Mouse (Mus musculus) yolk sac, embryonic 10.5 days (tissue): ENCODE measurements around the gene Tbcb.
A peak's percentile ranks its signal among the peaks of the same experiment; 100 is the strongest.
"Not testable (repeated sequence)": the region's sequence is repeated elsewhere in the genome, so short reads cannot be mapped to it uniquely, and the experiment has no call there.

Source experiments
- DNase-seq: peaks from one replicate; pipeline ENCODE4 v3.0.0-alpha.2; 2017; ENCODE audit warnings: low spot score

The Tbcb gene

GRCm38 (mm10) chr7:30222205-30222604 is 9.9 kb downstream of the Tbcb start:
- DNase-seq: no peak

GRCm38 (mm10) chr7:30221433-30221832 is 10.6 kb downstream of the Tbcb start:
- no peak for DNase-seq

DNA sequence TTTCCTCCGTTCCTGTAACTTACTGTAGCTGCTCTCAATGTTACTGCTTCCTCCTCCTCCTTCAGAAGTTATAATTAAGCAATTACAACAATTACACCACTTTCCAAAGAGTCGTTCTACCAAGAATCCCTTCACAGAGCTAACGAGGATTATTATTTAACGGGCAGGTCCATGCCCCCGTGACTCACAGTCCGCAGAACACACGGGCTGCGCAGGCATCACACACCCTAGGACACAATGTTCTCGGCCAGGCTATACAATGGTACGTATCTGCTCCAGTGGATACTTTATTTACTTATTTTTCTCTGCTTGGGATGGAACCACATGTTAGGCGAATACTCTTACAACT is 12.1 kb downstream of the Tbcb start:
- DNase-seq: no peak

DNA sequence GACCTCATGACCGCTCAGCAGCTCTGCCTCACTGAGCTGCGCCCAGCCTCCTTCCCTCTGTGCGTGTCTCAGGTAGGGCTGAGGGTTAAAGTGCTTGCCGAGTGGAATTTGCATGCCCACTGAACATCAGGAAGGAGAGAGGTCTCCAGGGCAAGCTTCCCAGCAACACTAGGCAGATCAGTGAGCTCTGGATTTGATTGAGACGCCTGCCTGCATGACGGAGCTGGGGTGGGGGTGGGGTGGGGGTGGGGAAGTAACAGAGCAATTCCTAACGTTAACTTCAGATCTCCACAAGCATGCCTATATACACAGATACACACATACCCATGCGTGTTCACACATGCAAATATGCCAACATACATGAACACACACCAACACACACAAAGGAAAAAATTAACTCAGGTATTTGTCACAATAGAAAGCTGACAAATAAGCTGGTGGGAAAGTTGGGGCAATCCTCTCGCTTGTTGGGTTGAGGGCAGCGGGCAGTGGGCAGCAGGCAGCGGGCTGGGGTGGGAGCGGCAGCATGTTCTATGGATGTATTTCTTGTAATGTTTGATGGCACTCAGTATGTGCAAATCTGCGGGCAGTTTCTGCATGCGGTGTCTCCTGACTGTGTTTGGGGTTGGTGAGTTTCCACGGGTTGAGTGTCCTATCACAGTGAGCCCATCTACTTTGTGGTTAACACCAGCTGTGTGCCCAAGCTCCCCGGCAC is 12.6 kb downstream of the Tbcb start:
- peak; percentile 46 for DNase-seq

DNA sequence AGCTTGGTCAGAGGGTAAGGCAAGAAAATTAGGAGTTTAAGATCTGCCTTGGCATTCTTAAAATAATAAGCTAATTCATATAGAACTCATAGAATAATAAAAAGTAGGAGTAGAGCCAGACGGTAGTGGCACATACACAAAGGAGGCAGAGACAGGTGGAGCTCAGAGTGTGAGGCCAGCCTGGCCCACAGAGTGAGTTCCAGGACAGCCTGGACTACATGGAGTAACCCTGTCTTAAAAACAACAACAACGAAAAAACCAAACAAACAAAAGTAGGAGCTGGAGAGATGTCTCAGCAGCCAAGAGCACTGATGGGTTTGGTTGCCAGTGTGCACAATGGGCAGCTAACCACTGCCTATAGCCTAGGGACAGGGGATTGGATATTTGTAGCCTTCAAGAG is 14.8 kb downstream of the Tbcb start:
- no peak for DNase-seq

GRCm38 (mm10) chr7:30216723-30217151 is 15.3 kb downstream of the Tbcb start:
- peak; percentile 79 for DNase-seq

DNA sequence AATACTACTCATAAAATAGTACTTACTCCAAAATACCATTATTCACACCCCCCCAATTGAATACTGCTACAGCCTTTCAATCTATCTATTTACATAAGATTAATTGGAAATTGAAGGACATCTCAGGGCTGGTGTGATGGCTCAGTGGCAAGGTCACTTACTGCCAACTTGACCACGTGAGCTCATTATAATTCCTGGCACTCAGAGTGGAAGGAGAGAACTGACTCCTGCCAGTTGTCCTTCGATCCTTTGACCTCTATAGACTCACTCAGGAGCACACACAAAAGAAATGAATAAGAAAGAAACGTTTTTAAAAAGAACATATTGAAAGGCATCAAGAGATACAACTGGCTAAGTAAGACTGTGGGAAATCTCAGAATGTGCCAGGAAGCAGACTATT is 16.2 kb downstream of the Tbcb start:
- no peak for DNase-seq

DNA sequence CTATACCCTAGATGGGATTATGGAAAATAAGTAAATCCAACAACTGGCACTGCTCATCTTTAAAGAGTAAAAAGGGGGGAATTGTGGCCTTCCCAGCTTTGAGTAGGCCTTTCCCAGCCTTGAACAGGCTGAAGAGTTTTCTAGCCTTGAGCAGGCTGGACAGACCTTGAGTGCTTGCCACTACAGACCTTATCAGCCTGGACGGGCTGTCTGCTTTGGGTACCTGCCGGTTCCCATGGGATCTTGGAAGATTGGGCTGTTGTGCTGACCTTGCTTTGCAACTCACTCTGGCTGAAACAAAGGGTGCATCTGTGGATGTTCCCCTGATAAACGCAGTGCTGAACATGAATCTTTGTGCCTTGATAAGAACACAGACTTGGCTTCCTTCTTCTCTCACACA is 18.2 kb downstream of the Tbcb start:
- DNase-seq: no peak

GRCm38 (mm10) chr7:30211025-30211424 is 21.0 kb downstream of the Tbcb start:
- DNase-seq: no peak

DNA sequence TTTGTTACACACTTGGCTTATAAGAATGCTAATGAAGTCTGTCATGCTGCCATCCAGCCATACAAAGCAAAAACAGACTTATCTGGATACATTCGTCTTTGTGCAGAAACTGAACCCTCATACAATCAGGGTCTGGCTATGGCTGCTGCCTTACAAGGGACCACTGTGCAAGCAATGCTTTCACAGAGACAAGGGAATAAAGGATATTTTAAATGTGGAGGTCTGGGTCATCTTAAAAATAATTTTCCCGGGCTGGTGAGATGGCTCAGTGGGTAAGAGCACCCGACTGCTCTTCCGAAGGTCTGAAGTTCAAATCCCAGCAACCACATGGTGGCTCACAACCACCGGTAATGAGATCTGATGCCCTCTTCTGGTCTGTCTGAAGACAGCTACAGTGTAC is 25.7 kb downstream of the Tbcb start:
- not testable (repeated sequence) for DNase-seq

DNA sequence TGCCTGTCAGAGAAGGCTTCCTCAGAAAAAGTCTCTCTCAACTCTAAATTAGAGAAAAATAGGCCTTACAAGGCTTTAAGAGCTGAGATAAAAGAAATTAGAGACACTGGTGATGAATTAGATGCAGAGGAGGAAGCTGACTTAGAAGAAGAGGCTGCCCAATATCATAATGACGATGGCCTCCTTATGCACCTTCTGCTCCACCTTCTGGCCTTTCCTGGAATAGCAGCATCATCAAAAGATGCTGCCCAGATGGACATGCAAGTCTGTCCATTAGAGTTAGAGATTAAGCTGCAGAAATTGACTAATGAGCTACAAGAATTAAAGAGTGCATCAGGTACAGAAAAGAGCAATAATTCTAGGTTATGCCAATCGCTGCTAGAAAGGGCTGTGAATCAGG is 26.7 kb downstream of the Tbcb start:
- DNase-seq: no peak

DNA sequence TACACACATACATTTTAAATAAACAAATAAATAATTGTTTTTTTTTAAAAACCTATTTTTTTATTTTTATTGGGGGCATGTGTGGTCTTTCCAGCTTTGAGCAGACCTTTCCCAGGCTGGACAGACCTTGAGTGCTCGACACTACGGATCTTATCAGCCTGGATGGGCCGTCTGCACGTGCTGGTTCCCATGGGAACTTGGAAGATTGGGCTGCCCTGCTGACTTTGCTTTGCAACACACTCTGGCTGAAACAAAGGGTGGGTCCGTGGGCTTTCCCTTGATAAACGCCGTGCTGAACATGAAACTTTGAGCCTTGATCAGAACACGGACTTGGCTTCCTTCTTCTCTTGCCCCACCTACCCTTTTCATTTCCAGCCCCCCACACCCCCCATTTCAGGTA is 27.7 kb downstream of the Tbcb start:
- DNase-seq: no peak

GRCm38 (mm10) chr7:30202895-30203690 is 29.0 kb downstream of the Tbcb start:
- DNase-seq: no peak

DNA sequence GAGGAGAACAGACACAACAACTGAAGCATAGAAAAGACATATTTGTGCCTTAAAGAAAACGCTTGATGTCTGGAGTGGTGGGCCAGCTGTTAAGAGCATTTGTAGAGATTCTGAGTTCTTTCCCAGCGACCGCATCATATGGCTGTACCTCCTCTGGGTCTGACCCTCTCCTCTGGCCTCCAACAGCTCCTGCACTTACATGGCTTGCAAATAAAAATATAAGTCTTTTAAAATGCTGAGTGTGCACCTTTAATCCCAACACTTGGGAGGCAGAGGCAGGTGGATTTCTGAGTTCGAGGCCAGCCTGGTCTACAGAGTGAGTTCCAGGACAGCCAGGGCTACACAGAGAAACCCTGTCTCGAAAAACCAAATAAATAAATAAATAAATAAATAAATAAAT is 31.4 kb downstream of the Tbcb start:
- DNase-seq: not testable (repeated sequence)

- no peak for DNase-seq
Observed at GRCm38 (mm10) chr7:30200200-30200599, 31.9 kb downstream of the Tbcb start.

- no peak for DNase-seq
Observed at GRCm38 (mm10) chr7:30199498-30200139, 32.5 kb downstream of the Tbcb start.

GRCm38 (mm10) chr7:30198481-30198971 is 33.5 kb downstream of the Tbcb start, which contains the start of gene Capns1:
Gene Capns1 (minus strand): TSS chr7:30198811.
- DNase-seq: peak; percentile 69

GRCm38 (mm10) chr7:30197592-30198129 is 34.4 kb downstream of the Tbcb start:
- no peak for DNase-seq

GRCm38 (mm10) chr7:30196171-30196570 is 35.9 kb downstream of the Tbcb start:
- no peak for DNase-seq

DNA sequence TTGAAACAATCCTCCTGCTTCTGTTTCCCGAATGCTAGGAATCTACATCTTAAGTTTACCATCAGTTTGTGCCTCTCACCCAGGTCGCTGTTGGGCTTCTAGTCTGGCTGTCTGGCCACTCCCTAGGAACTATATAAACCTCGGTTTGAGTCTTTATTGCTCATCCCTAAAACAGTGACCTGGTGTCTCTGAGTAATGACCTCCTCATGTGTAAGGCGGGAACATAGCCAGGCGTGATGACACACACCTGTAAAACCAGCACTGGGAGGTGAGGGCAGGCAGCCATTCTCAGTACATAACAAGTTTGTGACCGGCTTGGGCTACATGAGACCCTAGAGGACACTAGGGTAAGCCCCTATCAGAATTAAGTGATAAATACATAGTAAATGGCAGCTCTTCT is 36.6 kb downstream of the Tbcb start:
- no peak for DNase-seq

- DNase-seq: peak; percentile 95
Observed at GRCm38 (mm10) chr7:30194884-30195283, 37.2 kb downstream of the Tbcb start.

GRCm38 (mm10) chr7:30194101-30194831 is 37.8 kb downstream of the Tbcb start:
- DNase-seq: peak; percentile 31
